Mouse (Mus musculus): ENCODE results near the gene Hexim1. TPM values are rescaled to one million over a fixed set of nuclear protein-coding genes. Genes with fewer than 3 reads are reported as not detected.
A peak's percentile ranks its signal among the peaks of the same experiment; 100 is the strongest.

Hexim1 gene
- polyA plus RNA-seq, 1 experiment from 2014 or later = 2.6 TPM

- Histone ChIP-seq H3K4me1 (replicated peaks) (peaks cover 37% of the 10 kb centered on the region), H3K4me3 (peak overlapping the region; percentile 52), H3K9ac (peak overlapping the region; percentile 58), H3K4me2 (peak overlapping the region; percentile 83), H3K36me3 (no peaks in the 10 kb centered on the region), H3K27me3 (no peaks in the 10 kb centered on the region), H3K27ac (peak overlapping the region; percentile 71), H3K9me3 (replicated peaks) (no peaks in the 10 kb centered on the region)
- WGBS = 4% methylated on average over 28 of the region's 28 CpGs
- ATAC-seq (replicated peaks; ENCODE audit: insufficient number of reproducible peaks, insufficient read depth, low FRiP score, low read depth) = no peak
These were observed 4.0 kb upstream of the Hexim1 start for GRCm38 (mm10) chr11:103111881-103112551.

GRCm38 (mm10) chr11:103112552-103112912 lies 3.5 kb upstream of the Hexim1 start:
- peak overlapping the region; percentile 52 for H3K4me3 ChIP-seq
- no peaks in the 10 kb centered on the region for H3K9me3 ChIP-seq (replicated peaks)
- H3K9ac ChIP-seq = peak overlapping the region; percentile 58
- no peaks in the 10 kb centered on the region for H3K27me3 ChIP-seq
- no peak for ATAC-seq (replicated peaks; ENCODE audit: insufficient number of reproducible peaks, insufficient read depth, low FRiP score, low read depth)
- H3K36me3 ChIP-seq = no peaks in the 10 kb centered on the region
- 24% methylated on average over 9 of the region's 9 CpGs for WGBS
- H3K27ac ChIP-seq = peak overlapping the region; percentile 71
- peak overlapping the region; percentile 83 for H3K4me2 ChIP-seq
- peaks cover 38% of the 10 kb centered on the region for H3K4me1 ChIP-seq (replicated peaks)

- peaks cover 38% of the 10 kb centered on the region for H3K4me1 ChIP-seq (replicated peaks)
- peak overlapping the region; percentile 58; the same call in 1 of the 2 replicates for H3K9ac ChIP-seq
- ATAC-seq (replicated peaks; ENCODE audit: insufficient number of reproducible peaks, insufficient read depth, low FRiP score, low read depth) = no peak
- no peaks in the 10 kb centered on the region for H3K9me3 ChIP-seq (replicated peaks)
- peak overlapping the region; percentile 71 for H3K27ac ChIP-seq
- H3K4me3 ChIP-seq = peak overlapping the region; percentile 52; the same call in 1 of the 2 replicates
- no peaks in the 10 kb centered on the region for H3K27me3 ChIP-seq
- WGBS = 40% methylated on average over 12 of the region's 12 CpGs
- H3K36me3 ChIP-seq = no peaks in the 10 kb centered on the region
- H3K4me2 ChIP-seq = peak overlapping the region; percentile 83
These were observed 3.0 kb upstream of the Hexim1 start for GRCm38 (mm10) chr11:103113005-103113404.

- Histone ChIP-seq H3K9me3 (replicated peaks) (no peaks in the 10 kb centered on the region), H3K27ac (no peak overlapping the region), H3K4me2 (no peak overlapping the region), H3K4me3 (no peak overlapping the region), H3K27me3 (no peaks in the 10 kb centered on the region), H3K36me3 (no peaks in the 10 kb centered on the region), H3K4me1 (replicated peaks) (peaks cover 44% of the 10 kb centered on the region), H3K9ac (no peak overlapping the region)
- 82% methylated on average over 4 of the region's 4 CpGs for WGBS
- ATAC-seq (replicated peaks; ENCODE audit: insufficient number of reproducible peaks, insufficient read depth, low FRiP score, low read depth) = no peak
These were observed 2.3 kb upstream of the Hexim1 start for GRCm38 (mm10) chr11:103113771-103114170.

GRCm38 (mm10) chr11:103114270-103114943 lies 1.6 kb upstream of the Hexim1 start:
- Histone ChIP-seq H3K9ac (peak overlapping the region; percentile 67), H3K4me1 (replicated peaks) (peaks cover 47% of the 10 kb centered on the region)

GRCm38 (mm10) chr11:103115163-103116007 lies 646 bp upstream of the Hexim1 start:
- no peaks in the 10 kb centered on the region for H3K36me3 ChIP-seq
- H3K27ac ChIP-seq = peak overlapping the region; percentile 85
- peak; percentile 70 for ATAC-seq (replicated peaks; ENCODE audit: insufficient number of reproducible peaks, insufficient read depth, low FRiP score, low read depth)
- H3K4me3 ChIP-seq = peak overlapping the region; percentile 61
- peaks cover 49% of the 10 kb centered on the region for H3K4me1 ChIP-seq (replicated peaks)
- peak overlapping the region; percentile 71 for H3K4me2 ChIP-seq
- 1% methylated on average over 34 of the region's 34 CpGs for WGBS
- peak overlapping the region; percentile 67 for H3K9ac ChIP-seq
- H3K9me3 ChIP-seq (replicated peaks) = no peaks in the 10 kb centered on the region
- no peaks in the 10 kb centered on the region for H3K27me3 ChIP-seq

More at GRCm38 (mm10) chr11:103114270-103114943, 1.6 kb upstream of the Hexim1 start:
- no peaks in the 10 kb centered on the region for H3K27me3 ChIP-seq
- H3K27ac ChIP-seq = peak overlapping the region; percentile 85
- no peak for ATAC-seq (replicated peaks; ENCODE audit: insufficient number of reproducible peaks, insufficient read depth, low FRiP score, low read depth)
- H3K9me3 ChIP-seq (replicated peaks) = no peaks in the 10 kb centered on the region
- H3K4me3 ChIP-seq = peak overlapping the region; percentile 61
- peak overlapping the region; percentile 71 for H3K4me2 ChIP-seq
- WGBS = 87% methylated on average over 11 of the region's 11 CpGs
- no peaks in the 10 kb centered on the region for H3K36me3 ChIP-seq

- H3K4me2 ChIP-seq = peak overlapping the region; percentile 96
- H3K27ac ChIP-seq = peak overlapping the region; percentile 91
- WGBS = under 1% methylated on average over 35 of the region's 35 CpGs
- peaks cover 36% of the 10 kb centered on the region for H3K4me1 ChIP-seq (replicated peaks)
- no peaks in the 10 kb centered on the region for H3K36me3 ChIP-seq
- H3K9ac ChIP-seq = peak overlapping the region; percentile 85
- peak; percentile 33; the same call in 1 of the 2 replicates for ATAC-seq (replicated peaks; ENCODE audit: insufficient number of reproducible peaks, insufficient read depth, low FRiP score, low read depth)
- peak overlapping the region; percentile 76 for H3K4me3 ChIP-seq
- no peaks in the 10 kb centered on the region for H3K27me3 ChIP-seq
- no peaks in the 10 kb centered on the region for H3K9me3 ChIP-seq (replicated peaks)
These were observed 1.0 kb downstream of the Hexim1 start for GRCm38 (mm10) chr11:103116959-103117590.

GRCm38 (mm10) chr11:103117591-103118009 lies 1.6 kb downstream of the Hexim1 start:
- peaks cover 31% of the 10 kb centered on the region for H3K4me1 ChIP-seq (replicated peaks)
- peak overlapping the region; percentile 76 for H3K4me3 ChIP-seq
- no peaks in the 10 kb centered on the region for H3K27me3 ChIP-seq
- H3K9ac ChIP-seq = peak overlapping the region; percentile 85
- no peak for ATAC-seq (replicated peaks; ENCODE audit: insufficient number of reproducible peaks, insufficient read depth, low FRiP score, low read depth)
- under 1% methylated on average over 38 of the region's 38 CpGs for WGBS
- H3K4me2 ChIP-seq = peak overlapping the region; percentile 96
- H3K36me3 ChIP-seq = no peaks in the 10 kb centered on the region
- H3K9me3 ChIP-seq (replicated peaks) = no peaks in the 10 kb centered on the region
- peak overlapping the region; percentile 91 for H3K27ac ChIP-seq

- H3K4me2 ChIP-seq = peak overlapping the region; percentile 96; the same call in 1 of the 2 replicates
- WGBS = 84% methylated on average over 2 of the region's 2 CpGs
- no peak overlapping the region for H3K27ac ChIP-seq
- peak overlapping the region; percentile 76; the same call in 1 of the 2 replicates for H3K4me3 ChIP-seq
- no peak overlapping the region for H3K9ac ChIP-seq
- no peak for ATAC-seq (replicated peaks; ENCODE audit: insufficient number of reproducible peaks, insufficient read depth, low FRiP score, low read depth)
- no peaks in the 10 kb centered on the region for H3K9me3 ChIP-seq (replicated peaks)
- H3K36me3 ChIP-seq = no peaks in the 10 kb centered on the region
- peaks cover 22% of the 10 kb centered on the region for H3K4me1 ChIP-seq (replicated peaks)
- H3K27me3 ChIP-seq = no peaks in the 10 kb centered on the region
These were observed 2.8 kb downstream of the Hexim1 start for GRCm38 (mm10) chr11:103118866-103119265.

- WGBS = 42% methylated on average over 5 of the region's 5 CpGs
- Histone ChIP-seq H3K9ac (no peak overlapping the region), H3K27me3 (no peaks in the 10 kb centered on the region), H3K4me1 (replicated peaks) (peaks cover 19% of the 10 kb centered on the region), H3K36me3 (no peaks in the 10 kb centered on the region), H3K4me2 (no peak overlapping the region), H3K4me3 (no peak overlapping the region), H3K27ac (no peak overlapping the region), H3K9me3 (replicated peaks) (no peaks in the 10 kb centered on the region)
- no peak for ATAC-seq (replicated peaks; ENCODE audit: insufficient number of reproducible peaks, insufficient read depth, low FRiP score, low read depth)
These were observed 3.6 kb downstream of the Hexim1 start for GRCm38 (mm10) chr11:103119609-103120008.

All from heart, embryonic 15.5 days (tissue).